Mouse (Mus musculus) spleen, embryonic (tissue): ENCODE measurements around the gene Thap7.

Source experiments
- CTCF ChIA-PET: fragments of 350-600 bp; sonication (Branson Sonifier 250); formaldehyde crosslinking; loops from one replicate; lab custom pipeline; 2022; lab: Charles Lee

Thap7 gene

GRCm38 (mm10) chr16:17489469-17490111, 41.3 kb downstream of the Thap7 start, which contains the start of gene Aifm3:
Aifm3 (plus strand) TSS chr16:17489611.
- CTCF ChIA-PET = interaction anchor here (1.2 kb wide), 1 partner anchor 19 kb away, joined by 3 read pairs; no protein-coding TSS in a partner anchor

GRCm38 (mm10) chr16:17488478-17489468, 42.2 kb downstream of the Thap7 start:
- CTCF ChIA-PET = interaction anchor here (1.2 kb wide), 1 partner anchor 20 kb away, joined by 3 read pairs; no protein-coding TSS in a partner anchor

- CTCF ChIA-PET = no interaction called here
Observed at GRCm38 (mm10) chr16:17486505-17486904, 44.4 kb downstream of the Thap7 start.

- CTCF ChIA-PET = no interaction called here
Observed at GRCm38 (mm10) chr16:17481465-17481864, 49.5 kb downstream of the Thap7 start.

- CTCF ChIA-PET = no interaction called here
Observed at GRCm38 (mm10) chr16:17478331-17478943, 52.5 kb downstream of the Thap7 start.
